Mouse (Mus musculus) ES-Bruce4 (cell line): ENCODE measurements around the gene Icmt. TPM values are rescaled to one million over a fixed set of nuclear protein-coding genes. Genes with fewer than 3 reads are reported as not detected.
A peak's percentile ranks its signal among the peaks of the same experiment; 100 is the strongest.

Experiments used
- H3K27ac ChIP-seq: 2 replicates; pipeline ENCODE4 v1.5.1; 2012; ENCODE audit warnings: low read length, inconsistent platforms; ENCODE audit not compliant: insufficient read depth
- H3K27me3 ChIP-seq: 2 replicates; pipeline ENCODE4 v1.6.1; 2012; ENCODE audit warnings: mild to moderate bottlenecking, low read length, inconsistent platforms; ENCODE audit not compliant: control insufficient read depth, poor library complexity, insufficient read depth, severe bottlenecking
- H3K36me3 ChIP-seq: 2 replicates; pipeline ENCODE4 v1.6.1; 2012; ENCODE audit warnings: inconsistent platforms, mild to moderate bottlenecking, low read length, moderate library complexity; ENCODE audit not compliant: control insufficient read depth, poor library complexity, insufficient read depth, severe bottlenecking
- H3K4me1 ChIP-seq: one replicate; pipeline ENCODE4 v1.8.1; 2011; ENCODE audit warnings: low read length; ENCODE audit not compliant: control insufficient read depth, insufficient read depth
- H3K4me3 ChIP-seq: 2 replicates; pipeline ENCODE4 v1.5.1; 2011; ENCODE audit warnings: low read depth, mild to moderate bottlenecking, low read length
- H3K9ac ChIP-seq: 2 replicates; pipeline ENCODE4 v1.6.1; 2012; ENCODE audit warnings: low read depth, mild to moderate bottlenecking, inconsistent platforms; ENCODE audit not compliant: poor library complexity, severe bottlenecking
- H3K9me3 ChIP-seq: replicated peaks from 2 replicates; pipeline ENCODE4 v1.6.1; 2012; ENCODE audit warnings: mild to moderate bottlenecking, low read length, inconsistent platforms; ENCODE audit not compliant: control insufficient read depth, poor library complexity, insufficient read depth, severe bottlenecking
- CTCF ChIP-seq: IDR thresholded peaks from one replicate; pipeline ENCODE4 v1.8.1; 2011; ENCODE audit warnings: low read depth, low read length
- EP300 ChIP-seq: IDR thresholded peaks from 2 replicates; pipeline ENCODE4 v1.6.1; 2011; ENCODE audit warnings: low read depth, low read length; ENCODE audit not compliant: insufficient read depth
- POLR2A ChIP-seq: IDR thresholded peaks from one replicate; pipeline ENCODE4 v1.8.1; 2011; ENCODE audit warnings: low read length; ENCODE audit not compliant: insufficient read depth
- polyA plus RNA-seq: library from polyadenylated mRNA; stranded (reverse); fragments of >200 nt; gene quantifications from 2 replicates; pipeline ENCODE4 v1.2.4, GENCODE M21; 2011; ENCODE audit warnings: low read depth; ENCODE audit not compliant: missing spikeins, insufficient read depth, insufficient read length

Icmt gene
- polyA plus RNA-seq, 1 experiment: 22.8 TPM

- peak; percentile 94 for TF ChIP-seq CTCF
- no peak for TF ChIP-seq POLR2A
- peaks cover 26% of the 10 kb centered on the region for H3K4me1 ChIP-seq
- no peak overlapping the region for H3K27ac ChIP-seq
- peaks cover 7% of the 10 kb centered on the region for H3K27me3 ChIP-seq
- H3K36me3 ChIP-seq: no peaks in the 10 kb centered on the region
- no peak overlapping the region for H3K4me3 ChIP-seq
- H3K9me3 ChIP-seq: no peaks in the 10 kb centered on the region
- no peak overlapping the region for H3K9ac ChIP-seq
Measured at GRCm38 (mm10) chr4:152343296-152343695, 46.3 kb downstream of the Icmt start.

GRCm38 (mm10) chr4:152344651-152345050 lies 47.6 kb downstream of the Icmt start:
- H3K36me3 ChIP-seq: no peaks in the 10 kb centered on the region
- no peaks in the 10 kb centered on the region for H3K27me3 ChIP-seq
- no peak overlapping the region for H3K27ac ChIP-seq
- no peak for TF ChIP-seq POLR2A
- TF ChIP-seq CTCF: no peak
- TF ChIP-seq EP300: 0 out of 2 replicates have a peak, but pooled peaks have one; percentile 1
- no peak overlapping the region for H3K9ac ChIP-seq
- H3K4me3 ChIP-seq: no peak overlapping the region
- H3K9me3 ChIP-seq: no peaks in the 10 kb centered on the region
- peaks cover 26% of the 10 kb centered on the region for H3K4me1 ChIP-seq

GRCm38 (mm10) chr4:152345120-152345889 lies 48.3 kb downstream of the Icmt start:
- no peak for TF ChIP-seq POLR2A
- 0 out of 2 replicates have a peak, but pooled peaks have one; percentile 13 for TF ChIP-seq EP300
- no peak overlapping the region for H3K27ac ChIP-seq
- no peaks in the 10 kb centered on the region for H3K36me3 ChIP-seq
- H3K9me3 ChIP-seq: no peaks in the 10 kb centered on the region
- H3K4me3 ChIP-seq: no peak overlapping the region
- peaks cover 21% of the 10 kb centered on the region for H3K4me1 ChIP-seq
- no peaks in the 10 kb centered on the region for H3K27me3 ChIP-seq
- no peak overlapping the region for H3K9ac ChIP-seq

- TF ChIP-seq POLR2A: no peak
- TF ChIP-seq EP300: no peak
- no peak for TF ChIP-seq CTCF
- no peaks in the 10 kb centered on the region for H3K27me3 ChIP-seq
- H3K9me3 ChIP-seq: no peaks in the 10 kb centered on the region
- peak overlapping the region; percentile 86 for H3K27ac ChIP-seq
- H3K9ac ChIP-seq: peak overlapping the region; percentile 14; the same call in 1 of the 2 replicates
- H3K4me3 ChIP-seq: no peak overlapping the region
- no peaks in the 10 kb centered on the region for H3K36me3 ChIP-seq
- peaks cover 27% of the 10 kb centered on the region for H3K4me1 ChIP-seq
Measured at GRCm38 (mm10) chr4:152349837-152350381, 52.9 kb downstream of the Icmt start.

- H3K4me3 ChIP-seq: no peak overlapping the region
- TF ChIP-seq CTCF (no peak), EP300 (peak; percentile 78)
- no peaks in the 10 kb centered on the region for H3K27me3 ChIP-seq
Measured at GRCm38 (mm10) chr4:152350722-152351421, 53.8 kb downstream of the Icmt start.

More at GRCm38 (mm10) chr4:152350722-152351421, 53.8 kb downstream of the Icmt start:
- Histone ChIP-seq H3K36me3 (no peaks in the 10 kb centered on the region), H3K27ac (peak overlapping the region; percentile 86), H3K9me3 (no peaks in the 10 kb centered on the region), H3K9ac (no peak overlapping the region), H3K4me1 (peaks cover 26% of the 10 kb centered on the region)
